Mouse (Mus musculus) liver, adult 10 weeks (tissue): Measurements from ENCODE around the gene Gm4981. TPM values are rescaled to one million over a fixed set of nuclear protein-coding genes. Genes with fewer than 3 reads are reported as not detected.

Source experiments
- polyA plus RNA-seq: library from polyadenylated mRNA; stranded (reverse); fragments of 350-450 nt; fragmentation: Illumina TruSeq; extraction: RNeasy Lipid Tissue Mini Kit (QIAGEN cat#74804); gene quantifications from one replicate; pipeline ENCODE4 v1.2.3, GENCODE M21; 2014; ENCODE audit warnings: low read depth, low replicate concordance

Gm4981 gene
- not detected for polyA plus RNA-seq

GRCm38 (mm10) chr10:58236613-58237012 lies at the start of gene Gm4981:
Gene Gm4981, minus strand, starts transcription at chr10:58236701.

GRCm38 (mm10) chr10:58255213-58255892 lies 18.9 kb upstream of the Gm4981 start, which contains the start of gene Gcc2:
Gene Gcc2, plus strand, starts transcription at chr10:58255497.

DNA sequence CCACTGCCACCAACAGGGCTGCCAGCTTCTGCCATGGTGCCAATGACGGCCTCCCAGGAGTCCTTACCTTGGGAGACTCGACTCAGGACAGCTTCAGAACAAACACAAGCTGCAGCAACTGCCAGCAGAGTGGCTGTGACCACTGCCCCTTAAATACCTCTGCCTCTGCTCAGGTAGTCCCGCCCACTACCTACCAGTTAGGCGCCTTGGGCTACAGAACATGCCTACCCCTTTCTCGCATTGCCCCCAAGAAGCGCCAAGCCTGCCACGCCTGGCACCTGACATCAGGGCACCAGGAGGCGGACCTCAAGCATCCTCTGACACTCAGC lies 3.9 kb downstream of the Gm4981 start, which contains the start of gene Duxf3:
Gene Duxf3, minus strand, starts transcription at position 35 of the 329 bp plus-strand sequence.

DNA sequence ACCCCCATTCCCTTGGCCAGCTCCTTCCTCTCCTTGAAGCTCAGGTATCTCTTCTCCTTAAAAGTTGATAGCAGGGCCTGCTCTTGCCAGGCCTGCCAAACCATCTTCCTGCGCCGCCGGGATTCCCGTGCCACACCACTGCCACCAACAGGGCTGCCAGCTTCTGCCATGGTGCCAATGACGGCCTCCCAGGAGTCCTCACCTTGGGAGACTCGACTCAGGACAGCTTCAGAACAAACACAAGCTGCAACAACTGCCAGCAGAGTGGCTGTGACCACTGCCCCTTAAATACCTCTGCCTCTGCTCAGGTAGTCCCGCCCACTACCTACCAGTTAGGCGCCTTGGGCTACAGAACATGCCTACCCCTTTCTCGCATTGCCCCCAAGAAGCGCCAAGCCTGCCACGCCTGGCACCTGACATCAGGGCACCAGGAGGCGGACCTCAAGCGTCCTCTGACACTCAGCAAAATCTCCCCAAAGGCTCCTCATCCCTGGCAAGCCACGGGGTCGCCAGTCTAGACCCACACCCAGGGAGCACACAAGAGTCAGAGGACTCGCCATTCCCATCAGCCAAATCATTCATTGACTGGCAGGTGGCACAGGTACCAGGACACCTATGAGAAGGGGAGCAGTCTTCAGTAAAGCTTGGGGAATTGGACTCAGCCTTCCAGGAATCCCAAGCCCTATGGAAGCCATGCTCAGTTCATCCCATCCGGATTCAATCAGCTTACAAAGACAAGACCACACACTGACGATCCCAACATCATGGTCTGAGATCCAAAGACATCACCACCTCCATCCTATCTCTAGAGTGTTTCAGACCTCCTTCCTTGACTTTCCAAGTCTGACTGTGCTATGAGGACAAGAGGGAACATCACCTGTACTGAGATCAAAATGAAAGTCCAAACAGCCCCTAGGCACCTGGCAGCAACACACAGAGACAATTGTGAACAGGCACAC lies 11.4 kb downstream of the Gm4981 start, which contains the start of gene AW822073:
Gene AW822073, minus strand, starts transcription at position 104 of the 959 bp plus-strand sequence.

Other genes with a start within 250 kb of the Gm4981 start
- gene AW822073, start 11.8 kb downstream of the Gm4981 start, polyA plus RNA-seq = not detected
- not detected for gene Duxf3, start 4.0 kb downstream of the Gm4981 start, polyA plus RNA-seq
- gene Gcc2, start 18.8 kb upstream of the Gm4981 start, polyA plus RNA-seq = 25.6 TPM
- gene Lims1, start 86.8 kb upstream of the Gm4981 start, polyA plus RNA-seq = 20.8 TPM
- 51.1 TPM for gene Ranbp2, start 210.2 kb upstream of the Gm4981 start, polyA plus RNA-seq